Mouse (Mus musculus): ENCODE measurements at regions not wholly inside any gene's neighbourhood (a gene's known extent, or its start where the extent isn't known, plus 50 kb on each side); places are given as distances from the start of the nearest gene placed in this dataset.
"Not testable (repeated sequence)": the region's sequence is repeated elsewhere in the genome, so short reads cannot be mapped to it uniquely, and the experiment has no call there.

GRCm38 (mm10) chr12:113701841-113702240 lies 158.1 kb downstream of the Adam6a start:
- TF ChIP-seq POLR2A (IDR thresholded peaks at IDR 0.05; ENCODE audit: borderline replicate concordance, low read depth, low read length); CTCF (IDR thresholded peaks at IDR 0.05; ENCODE audit: low read depth, low read length): not testable (repeated sequence)

All from bone marrow macrophage, adult 2 months (primary cell).